Mouse (Mus musculus) liver, embryonic 12.5 days (tissue): ENCODE measurements at regions not wholly inside any gene's neighbourhood (a gene's known extent, or its start where the extent isn't known, plus 50 kb on each side); places are given as distances from the start of the nearest gene placed in this dataset.

Source experiments
- ATAC-seq: fragments of 200-750 bp; cut with Nextera tagmentation; 2 replicates; pipeline ENCODE4 v1.8.0; 2017; ENCODE audit warnings: moderate number of reproducible peaks, mild to moderate bottlenecking, moderate library complexity
- H3K27ac ChIP-seq: fragments of 300-500 bp; sonication (generic); 2 replicates; pipeline ENCODE4 v1.5.1; 2016; ENCODE audit warnings: mild to moderate bottlenecking
- H3K27me3 ChIP-seq: fragments of 300-500 bp; sonication (generic); replicated peaks from 2 replicates; pipeline ENCODE4 v1.6.1; 2016; ENCODE audit warnings: mild to moderate bottlenecking, moderate library complexity
- H3K36me3 ChIP-seq: fragments of 300-500 bp; sonication (generic); 2 replicates; pipeline ENCODE4 v1.6.1; 2016; ENCODE audit warnings: mild to moderate bottlenecking, moderate library complexity
- H3K4me1 ChIP-seq: fragments of 300-500 bp; sonication (generic); 2 replicates; pipeline ENCODE4 v1.6.1; 2016
- H3K4me2 ChIP-seq: fragments of 300-500 bp; sonication (generic); 2 replicates; pipeline ENCODE4 v1.6.1; 2016; ENCODE audit warnings: mild to moderate bottlenecking, moderate library complexity
- H3K4me3 ChIP-seq: fragments of 300-500 bp; sonication (generic); 2 replicates; pipeline ENCODE4 v1.5.1; 2016; ENCODE audit warnings: mild to moderate bottlenecking, moderate library complexity
- H3K9ac ChIP-seq: fragments of 300-500 bp; sonication (generic); 2 replicates; pipeline ENCODE4 v1.6.1; 2016; ENCODE audit warnings: mild to moderate bottlenecking, moderate library complexity
- H3K9me3 ChIP-seq: fragments of 300-500 bp; sonication (generic); replicated peaks from 2 replicates; pipeline ENCODE4 v1.6.1; 2016; ENCODE audit warnings: mild to moderate bottlenecking, moderate library complexity
- WGBS: fragments of 180-500 bp; shearing (Covaris S2); methylation state at CpG from one replicate; pipeline ENCODE4 v1.1.7; 2016; ENCODE audit not compliant: insufficient replicate concordance; 5-methylcytosine and 5-hydroxymethylcytosine counted together

GRCm38 (mm10) chr10:95102981-95103380 lies 158.3 kb upstream of the Plxnc1 start:
- Histone ChIP-seq H3K27me3 (no peaks in the 10 kb centered on the region), H3K27ac (no peak overlapping the region), H3K4me2 (no peak overlapping the region), H3K4me1 (no peaks in the 10 kb centered on the region), H3K9me3 (no peaks in the 10 kb centered on the region), H3K9ac (no peak overlapping the region), H3K36me3 (no peaks in the 10 kb centered on the region), H3K4me3 (no peak overlapping the region)
- WGBS: 53% methylated on average over 4 of the region's 4 CpGs
- ATAC-seq: no peak

GRCm38 (mm10) chr10:95099906-95100305 lies 155.3 kb upstream of the Plxnc1 start:
- no peaks in the 10 kb centered on the region for H3K36me3 ChIP-seq
- no peak overlapping the region for H3K27ac ChIP-seq
- H3K9ac ChIP-seq: no peak overlapping the region
- 67% methylated on average over 5 of the region's 5 CpGs for WGBS
- no peaks in the 10 kb centered on the region for H3K9me3 ChIP-seq
- no peak overlapping the region for H3K4me3 ChIP-seq
- no peaks in the 10 kb centered on the region for H3K4me1 ChIP-seq
- ATAC-seq: no peak
- no peaks in the 10 kb centered on the region for H3K27me3 ChIP-seq
- no peak overlapping the region for H3K4me2 ChIP-seq

- Histone ChIP-seq H3K27ac (no peak overlapping the region), H3K4me2 (no peak overlapping the region)
- WGBS: 75% methylated on average over 4 of the region's 4 CpGs
Measured at GRCm38 (mm10) chr10:95095847-95096246, 151.2 kb upstream of the Plxnc1 start.

GRCm38 (mm10) chr10:95094771-95095170 lies 150.1 kb upstream of the Plxnc1 start:
- no peak overlapping the region for H3K27ac ChIP-seq
- ATAC-seq: no peak
- H3K4me2 ChIP-seq: no peak overlapping the region
- no peaks in the 10 kb centered on the region for H3K36me3 ChIP-seq
- H3K9ac ChIP-seq: no peak overlapping the region
- no peak overlapping the region for H3K4me3 ChIP-seq
- no peaks in the 10 kb centered on the region; the same call in 1 of the 2 replicates for H3K27me3 ChIP-seq
- no peaks in the 10 kb centered on the region for H3K4me1 ChIP-seq
- H3K9me3 ChIP-seq: no peaks in the 10 kb centered on the region
- 70% methylated on average over 8 of the region's 8 CpGs for WGBS

More at GRCm38 (mm10) chr10:95095847-95096246, 151.2 kb upstream of the Plxnc1 start:
- no peak for ATAC-seq
- no peak overlapping the region for H3K9ac ChIP-seq
- no peaks in the 10 kb centered on the region for H3K4me1 ChIP-seq
- no peaks in the 10 kb centered on the region for H3K36me3 ChIP-seq
- no peaks in the 10 kb centered on the region for H3K9me3 ChIP-seq
- no peaks in the 10 kb centered on the region; the same call in 1 of the 2 replicates for H3K27me3 ChIP-seq
- no peak overlapping the region for H3K4me3 ChIP-seq

- H3K36me3 ChIP-seq: no peaks in the 10 kb centered on the region
- no peak overlapping the region for H3K27ac ChIP-seq
- H3K27me3 ChIP-seq: peaks cover 5% of the 10 kb centered on the region
- H3K9me3 ChIP-seq: no peaks in the 10 kb centered on the region
- no peak overlapping the region for H3K4me3 ChIP-seq
- ATAC-seq: no peak
- 69% methylated on average over 5 of the region's 5 CpGs for WGBS
- H3K4me1 ChIP-seq: no peaks in the 10 kb centered on the region
- no peak overlapping the region for H3K9ac ChIP-seq
- no peak overlapping the region for H3K4me2 ChIP-seq
Measured at GRCm38 (mm10) chr10:95093266-95093665, 148.6 kb upstream of the Plxnc1 start.

GRCm38 (mm10) chr10:95091086-95091485 lies 146.5 kb upstream of the Plxnc1 start:
- WGBS: 65% methylated on average over 6 of the region's 6 CpGs
- Histone ChIP-seq H3K4me1 (no peaks in the 10 kb centered on the region), H3K27ac (no peak overlapping the region), H3K27me3 (peaks cover 8% of the 10 kb centered on the region), H3K9ac (no peak overlapping the region), H3K4me3 (no peak overlapping the region), H3K36me3 (no peaks in the 10 kb centered on the region), H3K9me3 (no peaks in the 10 kb centered on the region), H3K4me2 (no peak overlapping the region)
- no peak for ATAC-seq

GRCm38 (mm10) chr10:95090641-95091040 lies 146.0 kb upstream of the Plxnc1 start:
- 72% methylated on average over 4 of the region's 4 CpGs for WGBS
- no peaks in the 10 kb centered on the region for H3K4me1 ChIP-seq

GRCm38 (mm10) chr10:95090035-95090434 lies 145.4 kb upstream of the Plxnc1 start:
- Histone ChIP-seq H3K4me3 (no peak overlapping the region), H3K27me3 (peaks cover 11% of the 10 kb centered on the region), H3K9me3 (no peaks in the 10 kb centered on the region), H3K4me2 (no peak overlapping the region), H3K36me3 (no peaks in the 10 kb centered on the region), H3K27ac (no peak overlapping the region), H3K9ac (no peak overlapping the region), H3K4me1 (no peaks in the 10 kb centered on the region)
- no peak for ATAC-seq
- WGBS: 70% methylated on average over 9 of the region's 9 CpGs

More at GRCm38 (mm10) chr10:95090641-95091040, 146.0 kb upstream of the Plxnc1 start:
- Histone ChIP-seq H3K4me2 (no peak overlapping the region), H3K4me3 (no peak overlapping the region), H3K9ac (no peak overlapping the region), H3K27me3 (peaks cover 11% of the 10 kb centered on the region), H3K9me3 (no peaks in the 10 kb centered on the region), H3K36me3 (no peaks in the 10 kb centered on the region), H3K27ac (no peak overlapping the region)
- ATAC-seq: no peak

GRCm38 (mm10) chr10:95087864-95088570 lies 143.4 kb upstream of the Plxnc1 start:
- Histone ChIP-seq H3K9ac (no peak overlapping the region), H3K27me3 (peaks cover 11% of the 10 kb centered on the region), H3K4me2 (no peak overlapping the region), H3K36me3 (no peaks in the 10 kb centered on the region), H3K4me3 (no peak overlapping the region), H3K4me1 (no peaks in the 10 kb centered on the region), H3K27ac (no peak overlapping the region), H3K9me3 (no peaks in the 10 kb centered on the region)
- WGBS: 41% methylated on average over 13 of the region's 13 CpGs
- no peak for ATAC-seq

GRCm38 (mm10) chr10:95086755-95087154 lies 142.1 kb upstream of the Plxnc1 start:
- Histone ChIP-seq H3K4me1 (no peaks in the 10 kb centered on the region), H3K9me3 (no peaks in the 10 kb centered on the region), H3K9ac (no peak overlapping the region), H3K4me2 (no peak overlapping the region), H3K4me3 (no peak overlapping the region), H3K27ac (no peak overlapping the region), H3K36me3 (no peaks in the 10 kb centered on the region), H3K27me3 (peaks cover 11% of the 10 kb centered on the region)
- ATAC-seq: no peak
- WGBS: 12% methylated on average over 4 of the region's 4 CpGs

- Histone ChIP-seq H3K36me3 (no peaks in the 10 kb centered on the region), H3K9ac (no peak overlapping the region), H3K4me1 (no peaks in the 10 kb centered on the region), H3K27me3 (peaks cover 11% of the 10 kb centered on the region), H3K4me3 (no peak overlapping the region), H3K9me3 (no peaks in the 10 kb centered on the region), H3K27ac (no peak overlapping the region), H3K4me2 (no peak overlapping the region)
- no peak for ATAC-seq
- WGBS: 51% methylated on average over 8 of the region's 8 CpGs
Measured at GRCm38 (mm10) chr10:95085688-95086268, 141.1 kb upstream of the Plxnc1 start.

- H3K4me1 ChIP-seq: no peaks in the 10 kb centered on the region
- H3K27me3 ChIP-seq: peaks cover 8% of the 10 kb centered on the region; the same call in 1 of the 2 replicates
- H3K27ac ChIP-seq: no peak overlapping the region
- H3K36me3 ChIP-seq: no peaks in the 10 kb centered on the region
- H3K9me3 ChIP-seq: no peaks in the 10 kb centered on the region
- H3K9ac ChIP-seq: no peak overlapping the region
- WGBS: 63% methylated on average over 14 of the region's 14 CpGs
- no peak overlapping the region for H3K4me2 ChIP-seq
- ATAC-seq: no peak
- H3K4me3 ChIP-seq: no peak overlapping the region
Measured at GRCm38 (mm10) chr10:95083341-95084148, 138.9 kb upstream of the Plxnc1 start.
